Mouse (Mus musculus) ES-Bruce4 (cell line): ENCODE measurements around the gene Itga7.

Source experiments
- CTCF ChIP-seq: IDR thresholded peaks from one replicate; pipeline ENCODE4 v1.8.1; 2011; ENCODE audit warnings: low read depth, low read length
- EP300 ChIP-seq: IDR thresholded peaks from 2 replicates; pipeline ENCODE4 v1.6.1; 2011; ENCODE audit warnings: low read depth, low read length; ENCODE audit not compliant: insufficient read depth
- POLR2A ChIP-seq: IDR thresholded peaks from one replicate; pipeline ENCODE4 v1.8.1; 2011; ENCODE audit warnings: low read length; ENCODE audit not compliant: insufficient read depth

DNA sequence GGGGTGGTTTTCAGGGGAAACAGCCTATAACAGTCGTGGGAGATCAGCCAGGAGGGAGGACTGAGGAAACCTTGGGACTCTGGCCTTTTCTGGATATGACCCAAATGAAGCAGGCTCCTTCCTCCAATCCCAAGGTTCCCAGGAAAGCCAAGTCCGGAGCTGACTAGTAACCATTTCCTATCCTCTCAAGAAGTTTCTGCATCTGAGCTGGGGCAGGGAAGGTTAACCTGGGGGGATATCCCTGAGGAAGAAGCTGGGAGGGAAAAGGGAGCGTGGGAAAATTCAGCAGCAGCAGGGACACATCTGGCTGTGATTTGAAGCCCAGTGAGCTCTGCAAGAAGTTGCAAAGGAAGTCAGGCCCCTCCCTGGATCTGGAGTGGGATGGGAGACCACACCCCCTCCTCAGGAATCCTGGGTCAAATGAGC lies 12.9 kb upstream of the Itga7 start:
- TF ChIP-seq CTCF = no peak
- no peak for TF ChIP-seq POLR2A
- TF ChIP-seq EP300 = no peak
